Mouse (Mus musculus) liver, postnatal 0 days (tissue): Measurements from ENCODE around the gene Setd1b.

Source experiments
- CTCF ChIP-seq: sonication (generic); IDR thresholded peaks from 2 replicates; pipeline ENCODE4 v1.5.1; 2016; ENCODE audit warnings: antibody characterized with exemption, low read depth
- EP300 ChIP-seq: IDR thresholded peaks from 2 replicates; pipeline ENCODE4 v1.6.1; 2016; ENCODE audit warnings: antibody characterized with exemption, low read depth, mild to moderate bottlenecking

GRCm38 (mm10) chr5:123114924-123115323, 27.1 kb upstream of the Setd1b start:
- TF ChIP-seq CTCF (peak; percentile 60), EP300 (no peak)
